Mouse (Mus musculus) gastrocnemius, adult 8-10 months (tissue): ENCODE results near the gene Birc3. TPM values are rescaled to one million over a fixed set of nuclear protein-coding genes. Genes with fewer than 3 reads are reported as not detected.
"Not testable (repeated sequence)": the region's sequence is repeated elsewhere in the genome, so short reads cannot be mapped to it uniquely, and the experiment has no call there.

Experiments used
- DNase-seq, 2 experiments: peaks; one replicate each; pipeline ENCODE4 v3.0.0; 2022; ENCODE audit warnings: low spot score in 2 of 2
- total RNA-seq, 4 experiments: library from RNA; stranded (reverse); gene quantifications; 2 replicates each; pipeline ENCODE4 v1.2.4; 2022

The Birc3 gene
- 1 to 10 TPM; 5.0 to 9.6 (median 5.9) TPM for total RNA-seq

DNA sequence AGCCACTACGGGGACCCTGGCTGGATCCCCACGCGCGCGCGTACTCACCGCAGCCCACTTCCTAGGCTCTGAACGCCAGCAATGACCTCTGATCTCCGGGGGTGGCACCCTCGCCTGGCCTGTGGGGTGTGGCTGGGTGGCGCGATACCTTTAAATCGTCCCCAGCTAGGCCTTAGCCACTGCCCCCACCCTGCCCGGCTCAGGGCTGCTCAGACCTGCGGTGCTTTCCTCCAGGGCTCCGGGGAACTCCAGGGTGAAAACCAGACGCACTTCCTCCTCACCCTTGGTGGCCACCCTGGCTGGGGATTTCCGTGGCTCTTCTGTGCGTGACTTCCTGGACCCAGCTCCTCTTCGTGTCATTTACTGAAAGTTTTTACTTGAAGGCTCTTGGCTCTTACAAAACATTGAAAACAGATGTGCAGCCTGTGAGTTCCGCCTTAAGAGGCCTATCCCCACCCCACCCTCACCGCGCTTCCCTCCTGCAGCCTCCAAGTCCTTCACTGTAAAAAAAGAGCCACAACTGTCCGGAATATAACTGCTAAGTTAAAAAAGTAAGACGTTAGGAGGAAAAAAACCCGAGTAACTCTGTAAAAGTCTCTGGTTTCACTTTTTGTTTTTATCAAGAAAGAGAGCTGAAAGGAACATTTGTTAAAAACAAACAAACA is at the start of gene Birc3:
Gene Birc3 (minus strand): TSS at position 412 of the 665 bp plus-strand sequence.
- peak; percentile 47 to 57 for DNase-seq

DNA sequence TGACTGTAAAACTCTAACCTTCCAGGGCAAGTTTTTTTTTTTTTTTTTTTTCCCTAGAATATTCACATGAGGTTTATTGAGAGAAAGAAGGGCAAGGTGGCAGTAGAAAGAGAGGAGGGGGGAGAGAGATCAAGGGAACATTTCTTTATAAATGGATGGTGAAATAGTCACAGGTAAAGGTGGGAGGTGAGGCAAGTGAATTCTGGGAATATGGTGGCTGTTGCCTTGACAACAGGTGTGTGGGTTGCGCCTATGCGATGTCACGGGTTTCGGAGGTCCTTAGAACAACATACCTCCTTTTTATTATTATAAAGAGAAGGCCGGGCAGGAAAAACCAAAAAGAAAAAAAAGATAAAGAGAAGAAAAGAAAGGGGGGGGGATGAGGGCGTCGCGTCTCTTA is 41.9 kb upstream of the Birc3 start:
- no peak for DNase-seq

DNA sequence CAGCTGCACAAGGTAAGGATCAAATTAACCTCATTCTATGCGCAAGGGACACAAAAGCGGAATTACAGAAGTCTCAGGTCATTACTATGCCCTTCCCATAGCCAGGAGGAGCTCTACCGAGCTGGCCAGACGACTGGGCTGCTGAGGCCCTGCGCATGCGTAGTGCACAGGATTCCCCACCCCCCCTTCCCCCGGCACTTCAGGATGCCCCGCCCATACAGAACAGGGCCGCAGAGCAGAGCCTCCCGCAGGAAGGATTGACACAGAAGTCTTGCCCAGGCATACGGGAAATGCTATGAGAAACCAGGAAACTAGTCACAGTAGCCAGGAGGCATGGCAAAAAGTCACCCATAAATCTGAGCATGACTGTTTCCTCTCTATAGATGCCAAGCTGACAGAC is 41.5 kb upstream of the Birc3 start:
- DNase-seq: peak; percentile 5 to 20

DNA sequence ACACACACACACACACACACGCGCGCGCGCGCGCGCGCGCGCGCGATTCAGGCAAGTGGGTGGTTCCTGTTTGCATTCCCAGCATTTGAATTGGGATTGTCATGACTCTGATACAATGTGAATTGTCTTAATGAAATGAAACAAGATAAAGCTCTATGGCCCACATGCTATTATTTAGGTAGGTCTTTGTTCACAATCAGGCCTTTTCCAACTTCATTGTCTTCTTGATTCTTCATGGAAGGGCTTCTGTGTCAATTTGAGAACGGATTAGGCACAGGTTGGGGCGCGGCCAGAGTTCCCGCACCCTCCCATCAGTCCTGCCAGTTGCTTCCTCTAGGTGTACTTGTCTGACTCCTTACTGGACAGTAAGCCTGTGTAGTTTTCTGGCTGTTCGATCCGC is 41.0 kb upstream of the Birc3 start:
- DNase-seq: no peak

DNA sequence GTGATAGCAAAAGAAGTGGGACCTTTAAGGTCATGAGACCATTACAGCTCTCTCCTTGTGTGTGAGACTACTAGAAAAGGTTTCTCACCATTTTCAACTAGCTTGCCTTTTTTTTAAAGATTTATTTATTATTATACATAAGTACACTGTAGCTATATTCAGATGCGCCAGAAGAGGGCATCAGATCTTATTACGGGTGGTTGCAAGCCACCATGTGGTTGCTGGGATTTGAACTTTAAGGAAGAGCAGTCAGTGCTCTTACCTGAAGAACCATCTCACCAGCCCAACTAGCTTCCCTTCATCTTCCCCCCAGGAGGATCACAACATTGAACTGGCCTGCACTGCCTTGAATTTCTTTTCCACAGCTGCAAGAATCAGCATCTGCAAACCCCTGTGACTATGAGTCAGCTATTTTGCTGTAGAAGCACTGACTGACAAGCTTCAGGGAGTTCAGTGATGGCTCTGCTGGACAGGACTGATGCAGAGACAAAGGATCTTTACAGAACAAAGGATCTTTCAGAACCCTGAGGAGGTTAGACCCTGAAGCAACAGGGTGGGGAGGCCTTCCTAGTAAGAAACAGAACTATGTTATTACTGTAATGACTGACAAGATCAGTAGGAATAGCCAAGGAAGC is 34.5 kb upstream of the Birc3 start:
- DNase-seq: no peak

DNA sequence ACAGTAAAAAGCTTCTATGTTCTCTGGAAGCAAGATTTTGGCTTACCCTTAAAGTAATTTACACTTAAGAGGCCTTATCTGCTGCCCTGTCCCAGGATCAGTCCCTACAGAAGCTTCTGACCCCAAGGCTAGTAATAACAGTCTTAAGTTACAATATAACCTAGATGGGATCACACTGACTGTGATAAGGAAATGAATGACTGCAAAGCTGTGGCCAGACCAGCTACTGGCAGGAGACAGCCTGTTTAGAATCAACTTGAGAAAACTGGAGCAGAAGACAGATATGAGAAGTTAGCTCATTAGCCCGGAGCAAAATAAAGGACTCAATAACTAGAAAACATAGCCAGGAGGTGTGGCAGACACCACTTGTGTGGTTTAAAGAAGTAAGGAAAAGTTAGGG is 33.6 kb upstream of the Birc3 start:
- DNase-seq: no peak

DNA sequence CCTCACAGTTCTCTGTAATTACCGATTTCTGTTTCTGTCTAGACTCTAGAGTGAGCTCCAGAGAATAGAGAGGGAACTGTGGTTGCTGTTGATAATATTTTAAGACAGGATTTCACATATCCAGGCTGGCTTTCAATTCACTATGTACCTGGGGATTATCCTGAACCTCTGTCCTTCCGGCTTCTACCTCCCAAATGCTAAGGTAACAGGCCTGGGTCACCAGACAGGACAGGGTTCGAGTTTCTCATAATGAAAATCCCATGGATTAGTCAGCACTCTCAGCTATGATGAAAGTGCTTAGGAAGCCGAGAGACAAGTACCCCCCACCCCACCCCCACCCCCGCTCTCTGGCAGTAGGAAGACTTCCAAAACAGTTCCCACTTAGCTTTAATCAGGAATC is 30.8 kb upstream of the Birc3 start:
- no peak for DNase-seq

DNA sequence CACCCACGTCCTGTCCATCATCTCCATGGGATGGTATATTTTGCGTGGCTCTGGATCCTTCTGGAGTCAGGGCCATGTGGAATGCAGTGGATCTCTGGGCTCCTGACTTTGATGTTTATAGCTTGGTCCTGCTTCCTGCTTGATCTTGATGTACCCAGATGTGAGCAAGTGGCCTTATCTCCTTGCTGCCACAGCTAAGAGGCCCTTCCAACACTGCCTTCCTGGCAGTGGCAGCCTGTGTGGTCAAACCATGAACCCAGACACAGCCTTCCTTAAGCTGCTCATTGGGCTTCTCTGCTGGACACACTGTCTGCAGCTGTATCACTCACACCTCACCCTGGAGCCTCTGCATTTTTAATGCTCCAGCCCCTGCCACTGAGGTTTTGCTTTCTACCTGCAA is 30.3 kb upstream of the Birc3 start:
- no peak for DNase-seq

DNA sequence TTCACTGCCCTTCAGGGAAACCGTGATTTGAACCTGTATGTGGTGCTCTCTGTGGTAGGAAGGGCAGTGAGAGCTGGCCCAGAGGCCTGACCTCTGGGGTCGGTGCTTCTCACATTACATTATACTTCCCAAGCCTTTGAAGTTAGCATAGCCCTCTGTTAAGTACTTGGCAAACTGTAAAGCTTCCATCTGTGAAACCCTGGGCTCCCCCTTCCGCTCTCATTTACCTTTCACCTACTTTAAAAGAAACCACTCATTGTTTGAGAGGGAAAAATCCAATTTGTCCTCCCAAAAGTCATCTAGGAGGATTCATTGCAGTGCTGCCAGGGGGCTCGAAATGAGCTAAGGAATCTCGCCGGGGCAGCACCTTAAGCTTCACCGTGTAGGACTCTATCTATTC is 29.3 kb upstream of the Birc3 start:
- no peak for DNase-seq

DNA sequence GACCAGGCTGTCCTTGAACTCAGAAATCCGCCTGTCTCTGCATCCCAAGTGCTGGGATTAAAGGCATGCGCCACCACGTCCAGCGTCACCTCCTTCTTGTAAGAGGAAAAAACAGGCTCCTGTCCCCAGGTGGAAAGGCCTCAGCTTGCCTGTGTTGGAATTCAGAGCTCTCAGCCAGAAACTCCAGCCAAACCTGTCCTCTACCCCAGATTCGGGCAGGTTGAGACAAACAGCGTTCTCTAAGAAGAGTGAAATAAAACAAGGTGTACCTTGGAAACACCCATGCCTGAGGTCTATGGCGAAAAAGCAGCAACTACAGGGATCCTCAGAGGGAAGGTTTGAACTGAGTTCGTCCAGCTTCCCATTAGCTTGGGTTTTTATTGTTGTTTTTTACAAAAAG is 28.0 kb upstream of the Birc3 start:
- DNase-seq: no peak

DNA sequence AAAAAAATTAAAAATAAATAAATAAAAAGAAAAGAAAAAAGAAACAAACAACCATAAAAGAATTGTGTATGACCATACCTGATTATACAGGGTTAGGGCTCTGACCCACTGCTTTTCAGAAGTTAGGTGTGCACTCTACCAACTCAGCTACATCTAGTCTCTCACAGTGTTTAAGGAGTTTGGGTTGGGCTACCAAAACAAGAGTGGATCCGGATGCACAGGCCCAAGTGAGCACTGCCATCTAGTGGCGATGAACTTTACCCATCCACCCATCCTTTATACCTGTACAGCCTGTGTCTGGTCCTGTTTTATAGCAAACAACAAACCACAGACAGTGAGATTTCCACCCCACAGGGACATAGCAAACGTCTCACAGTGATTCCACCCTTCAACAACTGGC is 24.5 kb upstream of the Birc3 start:
- DNase-seq: peak; percentile 44 to 50

DNA sequence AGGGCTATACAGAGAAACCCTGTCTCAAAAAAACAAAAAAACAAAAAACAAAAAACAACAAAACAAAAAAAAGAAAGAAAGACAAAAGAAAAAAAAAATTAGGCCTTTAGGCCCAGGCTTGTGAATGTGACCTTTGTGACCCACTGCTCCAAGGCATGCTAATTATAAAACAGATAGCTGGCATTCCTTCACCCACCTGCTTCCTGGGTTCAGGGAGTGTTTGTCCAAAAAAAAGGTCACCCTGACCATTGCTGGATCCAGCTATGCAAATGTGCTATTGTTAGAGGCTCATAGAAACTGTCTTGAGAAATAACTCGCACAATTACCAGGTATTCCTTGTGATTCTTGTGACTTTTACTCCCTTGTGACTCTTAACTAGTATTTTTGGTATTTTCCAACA is 18.8 kb upstream of the Birc3 start:
- not testable (repeated sequence) for DNase-seq

DNA sequence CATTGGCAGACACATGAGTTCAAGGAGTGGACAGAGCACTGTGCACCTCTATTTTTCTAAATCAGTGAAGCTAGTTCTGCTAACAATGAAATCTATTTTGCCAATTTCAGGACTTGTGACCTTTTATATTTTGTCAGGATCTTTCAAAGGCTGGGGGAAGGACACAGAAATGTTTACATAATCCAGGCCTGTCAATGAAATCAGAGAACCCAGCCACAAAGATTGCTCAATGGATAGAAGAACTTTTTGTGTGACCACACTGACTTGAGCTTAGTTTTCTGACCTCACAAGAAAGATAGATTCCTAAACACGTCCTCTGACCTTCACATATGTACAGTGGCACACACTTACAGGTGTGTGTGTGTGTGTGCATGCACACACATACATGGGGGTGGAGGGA is 18.2 kb upstream of the Birc3 start:
- DNase-seq: no peak

DNA sequence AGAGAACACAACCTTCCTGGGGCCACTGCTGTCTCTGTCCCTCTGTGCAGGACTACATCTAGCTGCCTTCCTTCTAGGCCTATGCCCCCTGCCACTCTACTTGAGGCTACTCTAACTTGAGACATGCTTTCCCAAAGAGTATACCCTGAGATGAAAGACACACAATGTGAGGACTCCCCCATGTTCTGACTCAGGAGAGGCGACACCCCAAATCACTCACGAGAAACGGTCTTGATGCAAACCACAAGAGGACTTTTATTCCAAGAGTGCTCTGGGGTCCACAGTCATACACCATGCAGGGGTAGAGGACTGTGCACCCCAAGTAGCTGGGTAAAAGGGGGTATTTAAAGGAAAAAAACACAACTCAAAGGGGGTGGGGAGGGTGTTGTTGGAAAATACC is 11.4 kb upstream of the Birc3 start:
- DNase-seq: no peak

DNA sequence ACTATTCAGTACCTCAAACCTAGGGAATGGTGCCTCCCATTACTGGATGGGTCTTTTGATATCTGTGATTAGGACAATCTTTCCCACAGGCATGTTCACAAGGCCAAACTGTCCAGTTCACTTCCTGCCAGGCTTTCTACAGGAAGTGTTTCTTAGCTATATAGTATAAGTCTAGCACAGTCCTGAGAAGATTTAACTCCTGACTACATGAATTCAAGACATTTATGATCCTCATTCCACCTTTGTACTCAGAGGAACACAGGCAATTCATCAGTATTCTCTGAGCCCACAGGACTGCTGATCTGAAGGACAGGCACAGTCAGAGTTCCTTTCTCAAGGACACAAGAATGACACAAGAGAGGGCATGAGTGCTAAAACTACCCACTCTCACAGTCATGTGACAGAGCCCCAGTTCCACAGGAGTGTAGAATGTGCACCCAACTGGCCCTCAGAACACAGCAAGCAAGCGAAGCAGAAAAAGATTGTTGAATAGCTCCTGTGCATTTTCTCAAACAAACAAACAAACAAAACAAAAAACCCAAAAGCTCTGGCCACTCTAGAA is 9.4 kb upstream of the Birc3 start:
- DNase-seq: no peak

DNA sequence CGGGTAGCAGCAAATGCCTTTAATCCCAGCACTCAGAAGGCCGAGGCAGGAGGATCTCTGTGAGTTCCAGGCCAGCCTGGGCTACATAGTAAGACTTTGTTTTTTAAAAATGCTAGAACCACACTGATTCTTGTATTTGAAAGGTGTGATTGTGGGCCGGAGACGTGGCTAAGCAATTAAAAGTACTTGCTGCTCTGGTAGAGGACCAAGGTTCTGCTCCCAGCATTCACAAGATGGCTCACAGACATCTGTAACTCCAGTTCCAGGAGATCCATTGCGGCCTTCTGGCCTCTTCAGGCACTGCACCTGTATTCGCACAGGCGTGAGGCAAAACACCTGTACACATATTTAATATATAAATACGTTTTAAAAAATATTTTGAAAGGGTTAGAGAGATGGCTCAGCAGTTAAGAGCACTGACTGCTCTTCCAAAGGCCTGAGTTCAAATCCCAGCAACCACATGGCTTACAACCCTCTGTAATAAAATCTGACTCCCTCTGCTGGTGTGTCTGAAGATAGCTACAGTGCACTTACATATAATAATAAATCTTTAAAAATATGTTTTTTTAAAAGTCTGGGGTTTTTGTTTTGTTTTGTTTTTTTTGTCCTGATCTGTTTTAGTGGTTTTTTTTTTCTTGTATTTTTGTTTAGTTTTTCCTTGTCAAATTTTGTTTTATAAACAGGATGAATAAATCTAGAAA is 675 bp upstream of the Birc3 start:
- DNase-seq: no peak

DNA sequence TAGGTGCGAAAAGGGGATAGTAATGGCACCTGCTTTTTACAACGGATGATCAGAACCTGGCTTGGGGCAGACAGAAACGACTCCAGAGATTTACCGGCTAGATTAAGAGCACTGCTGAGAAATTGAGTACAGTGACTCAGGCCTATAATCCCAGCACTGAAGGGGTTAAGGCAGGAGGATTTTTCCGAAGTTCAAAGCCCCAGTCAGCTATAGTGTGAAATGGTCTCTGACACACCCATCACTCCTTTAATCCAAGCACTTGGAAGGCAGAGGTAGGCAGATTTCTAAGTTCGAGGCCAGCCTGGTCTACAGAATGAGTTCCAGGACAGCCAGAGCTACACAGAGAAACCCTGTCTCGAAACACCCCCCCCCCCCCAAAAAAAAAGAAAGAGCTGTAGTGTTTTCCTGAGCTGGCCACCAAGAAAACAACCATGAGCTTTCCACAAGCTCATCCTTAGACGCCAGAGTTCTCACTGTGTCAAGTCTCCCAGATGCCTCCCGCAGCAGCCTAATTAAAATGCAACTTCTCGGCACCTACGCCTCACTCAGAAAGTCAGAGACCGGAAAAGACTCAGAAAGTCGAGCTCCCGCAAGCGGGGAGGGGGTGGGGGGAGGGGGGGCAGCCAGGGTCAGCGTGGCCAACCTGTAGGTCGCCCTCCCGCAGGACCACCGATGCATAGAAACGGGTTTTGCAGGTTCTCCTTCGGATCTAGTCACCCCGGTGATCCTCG is 777 bp downstream of the Birc3 start:
- no peak for DNase-seq

DNA sequence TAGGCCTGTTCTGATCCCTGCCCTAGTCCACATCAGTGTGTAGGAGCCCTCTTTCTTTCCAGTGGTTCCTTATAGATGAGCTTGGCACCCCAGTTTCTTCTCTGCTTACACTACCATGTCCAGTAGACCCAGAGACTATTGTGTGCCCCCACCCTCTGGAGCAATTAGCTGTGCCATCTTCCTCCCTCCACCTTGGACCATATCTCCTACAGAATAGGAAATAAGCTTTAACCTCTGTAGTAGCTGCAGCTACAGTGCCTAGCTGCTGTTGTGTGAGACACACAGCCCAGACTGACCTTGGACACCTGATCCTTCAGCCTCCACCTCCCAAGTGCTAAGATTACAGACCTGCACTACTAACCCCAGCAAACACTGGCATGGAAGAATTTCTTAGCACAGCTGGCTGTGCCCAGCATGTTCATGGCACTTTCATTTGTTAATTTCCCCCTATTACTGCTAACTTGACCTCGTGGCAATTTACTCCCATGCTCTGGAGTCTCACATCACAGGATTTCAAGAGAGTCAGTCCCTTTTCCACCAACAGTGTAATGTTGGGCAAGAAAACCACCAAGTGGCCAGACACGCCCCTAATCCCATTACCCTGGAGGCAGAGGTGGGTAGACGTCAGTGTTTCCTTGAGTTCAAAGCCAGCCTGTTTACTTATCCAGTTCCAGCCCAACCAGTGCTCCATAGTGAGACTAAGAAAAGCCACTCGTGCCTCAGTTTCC is 1.5 kb downstream of the Birc3 start:
- no peak for DNase-seq

DNA sequence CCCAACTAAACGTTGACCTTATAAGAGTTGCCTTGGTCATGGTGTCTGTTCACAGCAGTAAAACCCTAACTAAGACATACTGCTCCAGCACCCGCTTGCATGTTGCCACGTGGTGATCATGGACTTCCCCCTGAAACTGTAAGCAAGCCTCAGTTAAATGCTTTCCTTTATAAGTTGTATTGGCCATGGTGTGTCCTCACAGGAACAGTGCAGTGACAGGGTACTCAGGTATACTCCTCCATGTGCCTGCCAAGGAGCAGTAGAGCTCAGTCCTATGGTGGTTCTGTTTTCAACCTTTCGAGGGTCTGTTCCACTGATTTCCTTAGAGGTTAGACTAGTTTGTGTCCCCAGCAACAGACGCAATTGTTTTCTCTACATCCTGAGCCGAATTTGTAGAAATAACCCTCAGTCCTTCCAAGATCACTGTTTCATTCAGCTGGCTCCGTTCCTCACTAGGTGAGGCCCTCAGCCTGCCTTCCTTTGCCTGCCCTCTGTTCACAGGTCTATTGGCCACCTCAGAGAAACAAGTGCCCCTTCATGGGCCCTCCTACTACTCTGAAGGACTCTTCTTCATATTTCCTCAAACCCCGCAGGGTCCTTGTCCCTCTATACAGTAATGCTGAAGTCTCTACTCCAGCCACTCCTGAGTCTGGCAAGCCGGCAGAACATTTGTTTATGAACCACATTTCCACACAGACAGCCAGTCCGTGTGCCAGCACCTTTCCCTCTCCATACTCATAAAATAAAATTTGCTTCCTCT is 2.2 kb downstream of the Birc3 start:
- no peak for DNase-seq

DNA sequence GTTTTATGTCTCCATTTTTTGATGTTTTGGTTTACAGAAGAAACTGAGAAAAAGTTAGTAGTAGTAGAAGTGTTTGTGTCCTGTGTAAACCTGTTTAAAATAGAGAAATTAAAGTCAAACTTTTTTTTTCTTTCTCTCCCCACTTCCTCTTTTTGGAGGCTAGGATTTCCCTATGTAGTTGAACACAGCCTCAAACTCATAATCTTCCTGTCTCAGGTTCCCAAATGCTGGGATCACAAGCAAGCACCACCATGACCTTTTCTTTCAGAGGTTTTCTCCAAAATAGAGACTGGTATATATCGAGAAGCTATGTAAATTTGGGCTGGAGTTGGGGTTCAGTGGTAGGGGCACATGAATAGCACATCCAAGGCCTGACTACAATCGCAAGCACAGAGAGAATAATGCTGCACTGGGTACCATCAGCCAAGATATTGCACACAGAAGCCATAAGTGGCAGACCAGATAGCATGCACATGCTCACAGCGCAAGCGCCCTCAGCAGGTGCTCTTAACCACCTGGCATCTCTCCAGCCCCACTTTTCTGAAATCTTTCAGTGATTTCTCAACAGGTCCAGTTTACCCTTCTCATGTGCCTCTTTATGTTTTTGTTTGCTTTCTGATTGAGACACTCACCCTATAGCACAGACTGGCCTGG is 4.0 kb downstream of the Birc3 start:
- no peak for DNase-seq
